Mouse (Mus musculus): ENCODE data around the gene Flot1. TPM values are rescaled to one million over a fixed set of nuclear protein-coding genes. Genes with fewer than 3 reads are reported as not detected.
"Not testable (repeated sequence)": the region's sequence is repeated elsewhere in the genome, so short reads cannot be mapped to it uniquely, and the experiment has no call there.

Flot1 gene
- polyA plus RNA-seq, 1 experiment from 2014 or later: 141 TPM

GRCm38 (mm10) chr17:35838122-35838544, 15.1 kb downstream of the Flot1 start, which contains the start of gene Tubb5:
TSS of gene Tubb5 (minus strand) at chr17:35838306.
- under 1% methylated on average over 29 of the region's 29 CpGs for WGBS
- peak within 1 kb of the TSS; percentile 71 for H3K4me2 ChIP-seq
- peaks cover 51% of the 10 kb centered on the region for H3K4me1 ChIP-seq
- peak within 1 kb of the TSS; percentile 96 for H3K9ac ChIP-seq (replicated peaks)
- H3K27me3 ChIP-seq (replicated peaks): no peaks in the 10 kb centered on the region
- no peaks in the 10 kb centered on the region for H3K9me3 ChIP-seq (replicated peaks)
- H3K4me3 ChIP-seq (replicated peaks): peak within 1 kb of the TSS; percentile 70
- peak; percentile 80 for ATAC-seq (ENCODE audit: low FRiP score)
- H3K27ac ChIP-seq (replicated peaks): peak within 1 kb of the TSS; percentile 96
- H3K36me3 ChIP-seq: peaks cover 33% of the 10 kb centered on the region

- H3K36me3 ChIP-seq: peaks cover 28% of the 10 kb centered on the region
- H3K4me3 ChIP-seq (replicated peaks): peak overlapping the region; percentile 70
- peaks cover 46% of the 10 kb centered on the region for H3K4me1 ChIP-seq
- H3K4me2 ChIP-seq: peak overlapping the region; percentile 71
- peak overlapping the region; percentile 36 for H3K9ac ChIP-seq (replicated peaks)
- no peak for ATAC-seq (ENCODE audit: low FRiP score)
- no peaks in the 10 kb centered on the region for H3K27me3 ChIP-seq (replicated peaks)
- H3K27ac ChIP-seq (replicated peaks): peak overlapping the region; percentile 96
- H3K9me3 ChIP-seq (replicated peaks): no peaks in the 10 kb centered on the region
- WGBS: 1% methylated on average over 5 of the region's 5 CpGs
Measured at GRCm38 (mm10) chr17:35838570-35838969, 15.5 kb downstream of the Flot1 start.

- Histone ChIP-seq H3K27ac (replicated peaks) (peak overlapping the region; percentile 96), H3K9ac (replicated peaks) (peak overlapping the region; percentile 36), H3K4me1 (peaks cover 42% of the 10 kb centered on the region), H3K4me2 (peak overlapping the region; percentile 71), H3K4me3 (replicated peaks) (peak overlapping the region; percentile 70), H3K36me3 (peaks cover 24% of the 10 kb centered on the region)
- not testable (repeated sequence) for H3K9me3 ChIP-seq (replicated peaks); ATAC-seq (ENCODE audit: low FRiP score); H3K27me3 ChIP-seq (replicated peaks)
- WGBS: 57% methylated on average over 3 of the region's 3 CpGs
Measured at GRCm38 (mm10) chr17:35839002-35839401, 16.0 kb downstream of the Flot1 start.

- Histone ChIP-seq H3K4me3 (replicated peaks) (peak overlapping the region; percentile 68), H3K4me1 (peaks cover 26% of the 10 kb centered on the region), H3K36me3 (peaks cover 15% of the 10 kb centered on the region), H3K27ac (replicated peaks) (peak overlapping the region; percentile 85), H3K4me2 (peak overlapping the region; percentile 52), H3K9ac (replicated peaks) (no peak overlapping the region; the same call in 1 of the 2 replicates), H3K9me3 (replicated peaks) (no peaks in the 10 kb centered on the region), H3K27me3 (replicated peaks) (no peaks in the 10 kb centered on the region)
- ATAC-seq (ENCODE audit: low FRiP score): no peak
- WGBS: 55% methylated on average over 14 of the region's 14 CpGs
Measured at GRCm38 (mm10) chr17:35840561-35840960, 17.5 kb downstream of the Flot1 start.

- peaks cover 19% of the 10 kb centered on the region for H3K4me1 ChIP-seq
- WGBS: under 1% methylated on average over 59 of the region's 59 CpGs
- peak within 1 kb of the TSS; percentile 66 for H3K9ac ChIP-seq (replicated peaks)
- peak within 1 kb of the TSS; percentile 85 for H3K27ac ChIP-seq (replicated peaks)
- H3K27me3 ChIP-seq (replicated peaks): no peaks in the 10 kb centered on the region
- peaks cover 15% of the 10 kb centered on the region for H3K36me3 ChIP-seq
- peak within 1 kb of the TSS; percentile 71 for H3K4me2 ChIP-seq
- no peaks in the 10 kb centered on the region for H3K9me3 ChIP-seq (replicated peaks)
- peak within 1 kb of the TSS; percentile 68 for H3K4me3 ChIP-seq (replicated peaks)
- ATAC-seq (ENCODE audit: low FRiP score): peak; percentile 92
Measured at GRCm38 (mm10) chr17:35841076-35841950, 18.3 kb downstream of the Flot1 start, which contains the start of gene Mdc1. TSS of gene Mdc1 (plus strand) at chr17:35841515.

- 15% methylated on average over 11 of the region's 11 CpGs for WGBS
Measured at GRCm38 (mm10) chr17:35842006-35842405, 19.0 kb downstream of the Flot1 start.

GRCm38 (mm10) chr17:35843514-35843913, 20.5 kb downstream of the Flot1 start:
- H3K27me3 ChIP-seq (replicated peaks): no peaks in the 10 kb centered on the region
- H3K4me1 ChIP-seq: peaks cover 18% of the 10 kb centered on the region
- no peak overlapping the region for H3K4me2 ChIP-seq
- H3K27ac ChIP-seq (replicated peaks): no peak overlapping the region
- 94% methylated on average over 3 of the region's 3 CpGs for WGBS
- no peak overlapping the region for H3K9ac ChIP-seq (replicated peaks)
- H3K4me3 ChIP-seq (replicated peaks): no peak overlapping the region
- ATAC-seq (ENCODE audit: low FRiP score): no peak
- H3K36me3 ChIP-seq: peaks cover 30% of the 10 kb centered on the region
- H3K9me3 ChIP-seq (replicated peaks): no peaks in the 10 kb centered on the region

More at GRCm38 (mm10) chr17:35842006-35842405, 19.0 kb downstream of the Flot1 start:
- ATAC-seq (ENCODE audit: low FRiP score): no peak
- peak overlapping the region; percentile 84 for H3K27ac ChIP-seq (replicated peaks)
- H3K4me1 ChIP-seq: peaks cover 18% of the 10 kb centered on the region
- H3K4me2 ChIP-seq: peak overlapping the region; percentile 71
- no peaks in the 10 kb centered on the region for H3K9me3 ChIP-seq (replicated peaks)
- no peaks in the 10 kb centered on the region for H3K27me3 ChIP-seq (replicated peaks)
- peak overlapping the region; percentile 66 for H3K9ac ChIP-seq (replicated peaks)
- H3K4me3 ChIP-seq (replicated peaks): peak overlapping the region; percentile 68
- peaks cover 15% of the 10 kb centered on the region for H3K36me3 ChIP-seq

- Histone ChIP-seq H3K27me3 (replicated peaks) (no peaks in the 10 kb centered on the region), H3K9me3 (replicated peaks) (no peaks in the 10 kb centered on the region), H3K9ac (replicated peaks) (no peak overlapping the region), H3K36me3 (peaks cover 73% of the 10 kb centered on the region), H3K4me3 (replicated peaks) (no peak overlapping the region), H3K4me2 (no peak overlapping the region), H3K4me1 (no peaks in the 10 kb centered on the region), H3K27ac (replicated peaks) (no peak overlapping the region)
- WGBS: 55% methylated on average over 1 of the region's 1 CpGs
- no peak for ATAC-seq (ENCODE audit: low FRiP score)
Measured at GRCm38 (mm10) chr17:35848112-35848511, 25.1 kb downstream of the Flot1 start.

GRCm38 (mm10) chr17:35850974-35851373, 27.9 kb downstream of the Flot1 start:
- no peaks in the 10 kb centered on the region for H3K9me3 ChIP-seq (replicated peaks)
- 95% methylated on average over 3 of the region's 3 CpGs for WGBS
- H3K36me3 ChIP-seq: peaks cover 74% of the 10 kb centered on the region
- H3K9ac ChIP-seq (replicated peaks): no peak overlapping the region
- no peak overlapping the region for H3K27ac ChIP-seq (replicated peaks)
- H3K27me3 ChIP-seq (replicated peaks): no peaks in the 10 kb centered on the region
- H3K4me2 ChIP-seq: no peak overlapping the region
- H3K4me1 ChIP-seq: no peaks in the 10 kb centered on the region
- H3K4me3 ChIP-seq (replicated peaks): no peak overlapping the region
- no peak for ATAC-seq (ENCODE audit: low FRiP score)

GRCm38 (mm10) chr17:35859371-35859770, 36.3 kb downstream of the Flot1 start:
- peaks cover 19% of the 10 kb centered on the region for H3K4me1 ChIP-seq
- no peak overlapping the region for H3K4me3 ChIP-seq (replicated peaks)
- peaks cover 24% of the 10 kb centered on the region for H3K36me3 ChIP-seq
- 89% methylated on average over 1 of the region's 1 CpGs for WGBS
- H3K9ac ChIP-seq (replicated peaks): no peak overlapping the region
- H3K27ac ChIP-seq (replicated peaks): no peak overlapping the region
- H3K4me2 ChIP-seq: no peak overlapping the region
- no peak for ATAC-seq (ENCODE audit: low FRiP score)
- H3K9me3 ChIP-seq (replicated peaks): no peaks in the 10 kb centered on the region
- H3K27me3 ChIP-seq (replicated peaks): no peaks in the 10 kb centered on the region

- Histone ChIP-seq H3K27me3 (replicated peaks) (no peaks in the 10 kb centered on the region), H3K36me3 (peaks cover 24% of the 10 kb centered on the region), H3K4me1 (peaks cover 24% of the 10 kb centered on the region), H3K4me3 (replicated peaks) (no peak overlapping the region), H3K9ac (replicated peaks) (no peak overlapping the region), H3K27ac (replicated peaks) (no peak overlapping the region), H3K9me3 (replicated peaks) (no peaks in the 10 kb centered on the region), H3K4me2 (no peak overlapping the region)
- no peak for ATAC-seq (ENCODE audit: low FRiP score)
- 64% methylated on average over 2 of the region's 2 CpGs for WGBS
Measured at GRCm38 (mm10) chr17:35859835-35860234, 36.8 kb downstream of the Flot1 start.

GRCm38 (mm10) chr17:35860831-35861197, 37.8 kb downstream of the Flot1 start:
- Histone ChIP-seq H3K9ac (replicated peaks) (peak overlapping the region; percentile 82), H3K9me3 (replicated peaks) (no peaks in the 10 kb centered on the region), H3K36me3 (peaks cover 24% of the 10 kb centered on the region), H3K27me3 (replicated peaks) (no peaks in the 10 kb centered on the region), H3K4me3 (replicated peaks) (peak overlapping the region; percentile 73), H3K4me2 (peak overlapping the region; percentile 57), H3K4me1 (peaks cover 30% of the 10 kb centered on the region), H3K27ac (replicated peaks) (peak overlapping the region; percentile 97)
- no peak for ATAC-seq (ENCODE audit: low FRiP score)
- WGBS: 4% methylated on average over 12 of the region's 12 CpGs

Data from neural tube, embryonic 15.5 days (tissue).